Mouse (Mus musculus) cerebellum, postnatal 36 days (tissue): Measurements from ENCODE around the gene G6pc2.

ENCODE experiments used
- DNase-seq, 2 experiments: peaks; one replicate each; pipeline ENCODE4 v3.0.0; 2021 to 2022; ENCODE audit warnings: mixed read lengths in 2 of 2

The G6pc2 gene

DNA sequence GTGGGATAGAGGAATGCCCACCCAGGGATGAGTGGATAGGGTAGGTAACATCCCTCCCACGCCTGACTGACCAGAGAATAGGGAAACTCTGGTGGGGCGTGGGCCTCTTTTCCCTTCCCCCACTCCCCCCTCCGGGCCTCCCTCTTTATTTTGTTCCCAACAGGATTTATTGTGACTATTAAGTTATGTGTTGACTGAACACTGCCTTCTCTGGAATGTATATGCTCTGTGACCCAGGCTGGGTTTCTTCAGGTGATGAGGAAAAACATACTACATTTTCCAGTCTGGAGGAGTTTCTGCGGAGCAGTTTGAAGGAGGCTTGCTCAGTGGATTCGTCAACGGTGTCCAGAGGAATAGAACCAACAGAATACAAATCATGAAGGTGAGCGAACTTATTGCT lies at the start of gene G6pc2:
G6pc2 (plus strand) TSS at position 301 of the 400 bp plus-strand sequence.
- DNase-seq = no peak

DNA sequence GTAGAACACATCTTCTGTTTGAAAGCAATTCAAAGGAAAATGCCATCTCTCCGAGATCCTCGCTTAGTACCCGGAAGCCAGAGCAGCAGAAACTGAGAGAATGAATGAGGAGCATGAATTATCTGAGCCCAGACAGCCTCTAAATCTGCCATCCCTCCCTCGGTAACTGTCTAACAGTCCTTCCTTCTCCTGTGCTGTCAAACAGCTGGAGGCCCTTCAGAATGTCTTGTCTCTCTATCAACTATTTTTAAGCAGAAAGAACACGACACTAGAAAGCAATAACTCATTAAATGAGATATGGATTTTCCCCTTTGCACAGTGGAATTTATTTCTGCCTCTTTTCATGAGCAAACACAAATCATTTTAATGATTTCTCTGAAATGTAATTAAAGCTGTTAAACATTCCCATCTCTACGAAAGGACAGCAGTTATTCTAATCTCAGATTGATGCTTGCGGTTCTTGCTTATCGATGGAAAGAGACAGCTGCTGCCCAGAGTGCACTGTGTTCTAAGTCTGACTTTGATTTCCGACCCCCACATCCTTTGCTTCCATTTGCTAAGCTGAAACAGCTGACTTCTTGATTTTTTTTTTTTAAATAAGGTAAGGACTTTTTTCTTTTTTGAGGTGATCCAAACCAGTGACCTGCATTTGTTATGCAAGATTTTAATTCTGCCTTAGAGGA lies 40.3 kb upstream of the G6pc2 start:
- DNase-seq = no peak

DNA sequence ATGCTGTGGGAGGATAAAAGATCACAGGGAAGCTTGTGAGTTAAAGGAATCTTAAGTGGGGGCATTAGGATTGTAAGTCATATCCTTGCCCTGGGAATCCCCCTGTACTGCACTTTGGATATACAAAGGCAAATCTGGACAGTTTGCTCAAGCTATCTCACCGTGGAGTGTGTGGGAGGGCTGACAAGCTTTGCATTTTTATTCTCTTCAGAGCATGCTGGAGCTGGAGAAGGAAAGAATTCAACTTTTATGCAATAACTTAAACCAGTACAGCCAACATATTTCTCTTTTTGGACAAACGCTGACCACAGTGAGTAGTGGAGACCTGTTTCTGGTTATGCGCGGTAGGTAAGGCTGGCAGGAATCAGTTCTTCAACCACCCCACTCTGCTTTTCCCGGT lies 35.6 kb upstream of the G6pc2 start:
- no peak for DNase-seq

DNA sequence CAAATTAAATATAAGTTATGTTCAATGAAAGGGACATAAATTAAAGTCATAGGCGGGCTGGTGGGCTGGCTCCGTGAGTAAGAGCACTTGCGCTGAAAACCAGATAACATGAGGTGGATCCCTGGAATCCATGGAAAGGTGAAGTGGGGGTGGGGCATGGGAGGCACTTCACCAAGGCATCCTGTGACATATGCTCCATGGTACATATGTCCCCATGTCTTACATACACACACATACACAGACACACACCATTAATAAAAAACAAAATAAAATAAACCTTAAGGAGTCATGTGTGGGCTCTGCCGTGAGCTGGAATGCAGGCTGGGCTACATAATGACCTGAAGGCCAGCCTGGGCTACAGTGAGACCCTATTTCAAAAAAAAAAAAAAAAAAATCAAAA lies 31.2 kb upstream of the G6pc2 start:
- no peak for DNase-seq

DNA sequence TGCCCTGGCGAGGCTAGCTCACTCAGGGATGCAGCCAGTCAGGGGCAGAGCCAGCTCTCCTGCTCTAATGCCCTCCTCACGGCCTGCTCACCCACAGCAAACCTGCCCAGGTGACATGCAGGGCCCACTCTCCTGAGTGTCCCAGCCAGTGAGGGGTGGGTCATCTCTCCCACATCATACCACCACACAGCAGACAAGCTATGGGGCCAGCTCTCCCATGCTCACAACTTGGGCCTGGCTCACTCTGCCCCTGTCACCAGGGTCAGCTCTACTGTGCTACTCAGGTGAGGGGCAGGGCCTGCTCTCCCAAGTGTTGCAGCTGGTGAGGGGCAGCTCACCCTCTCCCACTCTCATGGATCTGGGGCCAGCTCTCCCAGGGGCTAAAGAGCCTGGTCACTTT lies 22.9 kb upstream of the G6pc2 start:
- DNase-seq = no peak

DNA sequence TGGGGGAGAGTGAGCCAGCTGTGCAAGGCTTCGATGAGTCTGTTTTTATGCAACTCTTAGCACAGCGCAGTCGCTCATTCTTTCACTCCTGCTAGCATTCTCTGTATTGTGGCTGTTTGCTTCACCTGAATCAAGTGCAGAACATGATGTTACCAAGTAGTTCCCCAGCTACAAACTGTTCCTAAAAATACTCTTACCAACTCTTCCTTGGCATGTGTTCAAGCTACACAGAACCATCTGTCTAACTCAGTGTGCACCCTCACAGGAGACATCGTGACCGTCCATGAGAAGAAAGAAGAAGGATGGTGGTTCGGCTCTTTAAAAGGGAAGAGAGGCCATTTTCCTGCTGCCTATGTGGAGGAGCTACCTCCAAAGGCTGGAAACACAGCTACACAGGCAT lies 22.1 kb upstream of the G6pc2 start:
- DNase-seq = no peak

DNA sequence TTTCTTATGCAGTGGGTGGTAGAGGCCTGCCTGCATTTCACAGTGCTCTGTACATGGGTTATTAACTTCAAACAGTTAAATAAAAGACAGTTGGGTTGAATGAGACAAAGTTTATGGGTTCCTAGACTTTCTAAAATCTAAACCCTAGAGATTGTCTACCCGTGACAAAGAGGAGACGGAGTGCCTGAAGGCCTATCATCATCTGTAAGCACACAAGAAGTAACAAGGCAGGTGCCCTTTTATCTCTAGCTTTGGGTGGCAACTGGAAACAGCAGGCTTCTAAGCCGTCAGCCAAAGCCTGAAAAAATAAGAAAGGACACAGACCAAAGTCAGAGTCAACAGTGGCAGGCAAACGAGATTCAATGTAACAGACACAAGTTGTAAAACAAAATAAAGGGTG lies 21.7 kb upstream of the G6pc2 start:
- DNase-seq = no peak

DNA sequence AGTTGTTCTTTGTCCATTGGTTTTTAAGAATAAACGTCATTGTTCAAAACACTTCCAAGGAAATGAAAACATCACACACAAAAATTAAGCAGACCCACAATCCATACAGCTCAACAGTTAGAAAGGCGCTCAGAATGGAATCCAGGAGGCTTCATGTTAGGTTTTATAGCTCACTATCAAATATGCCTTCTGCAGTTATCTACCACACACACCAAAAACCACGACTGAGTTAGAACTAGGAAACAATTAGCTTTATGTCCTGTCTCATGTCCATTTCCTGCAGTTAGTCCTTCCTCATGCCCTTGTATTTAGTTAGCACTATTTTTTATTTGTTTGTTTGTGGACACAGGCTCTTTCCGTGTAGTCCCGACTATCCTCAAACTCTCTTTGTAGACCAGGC lies 19.8 kb upstream of the G6pc2 start:
- DNase-seq = no peak

DNA sequence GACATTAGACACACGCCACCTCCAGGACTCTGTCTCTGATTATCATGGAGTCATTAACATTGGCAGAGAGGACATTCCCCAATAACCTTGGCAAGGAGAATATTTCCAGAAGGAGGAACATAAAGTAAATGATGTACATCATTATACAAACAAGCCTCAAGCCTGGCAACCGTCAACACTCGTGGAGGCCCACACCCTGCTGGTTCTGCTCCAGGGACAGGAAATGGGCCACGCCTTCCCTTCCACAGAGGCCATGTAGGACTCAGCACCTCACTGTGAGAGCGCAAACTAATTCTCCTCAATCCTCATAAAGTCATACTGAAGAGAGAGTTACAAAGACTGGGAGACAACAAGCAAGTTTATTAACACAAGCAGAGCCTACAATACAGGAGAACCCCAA lies 17.3 kb upstream of the G6pc2 start:
- no peak for DNase-seq

DNA sequence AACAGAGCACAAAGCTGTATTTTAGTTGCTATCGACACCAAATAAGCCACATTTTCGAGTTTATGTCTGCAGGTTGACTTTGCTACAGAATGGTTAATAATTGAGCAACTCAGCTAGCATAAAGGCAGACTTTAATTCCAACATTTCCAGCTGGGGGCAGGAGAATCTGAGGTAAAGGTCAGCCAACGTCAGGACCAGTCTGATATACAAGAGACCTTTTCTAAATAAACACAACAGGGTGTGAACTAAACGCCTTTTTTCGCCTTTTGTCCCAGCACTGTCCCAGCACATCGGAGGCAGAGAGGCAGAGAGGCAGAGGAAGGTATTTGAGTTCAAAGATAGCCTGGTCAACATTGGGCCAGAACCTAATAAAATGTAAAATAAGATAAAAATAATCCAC lies 5.7 kb upstream of the G6pc2 start:
- DNase-seq = no peak

DNA sequence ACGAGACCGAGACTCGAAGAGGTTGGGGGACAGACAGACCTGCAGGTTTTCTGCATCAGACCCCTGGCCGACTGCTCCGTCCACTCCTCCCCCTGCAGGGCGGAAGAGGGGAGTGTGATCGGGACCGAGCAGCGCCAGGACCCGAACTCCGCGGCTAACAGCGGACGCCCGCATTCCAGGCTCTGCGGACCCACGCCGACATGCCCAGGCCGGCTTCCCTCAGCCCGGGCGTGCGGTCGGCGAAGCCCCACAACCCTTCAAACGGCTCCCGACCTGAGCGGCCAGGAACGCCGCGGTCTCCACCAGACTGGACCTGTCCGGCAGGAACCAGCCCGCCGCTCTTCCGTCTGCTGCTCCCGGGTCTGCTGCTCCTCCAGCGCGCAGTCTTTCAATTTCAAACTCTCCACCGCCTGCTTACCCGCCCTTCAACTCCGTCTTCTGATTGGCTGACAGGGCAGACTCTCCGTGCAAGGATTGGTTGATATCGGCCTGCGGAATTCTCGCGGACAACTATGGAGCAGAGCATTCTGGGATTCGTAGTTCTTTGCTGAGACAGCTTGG lies 5.0 kb upstream of the G6pc2 start, which contains the start of gene Spc25:
Spc25 (minus strand) TSS at position 404 of the 561 bp plus-strand sequence.
- peak; percentile 84 to 87 for DNase-seq

DNA sequence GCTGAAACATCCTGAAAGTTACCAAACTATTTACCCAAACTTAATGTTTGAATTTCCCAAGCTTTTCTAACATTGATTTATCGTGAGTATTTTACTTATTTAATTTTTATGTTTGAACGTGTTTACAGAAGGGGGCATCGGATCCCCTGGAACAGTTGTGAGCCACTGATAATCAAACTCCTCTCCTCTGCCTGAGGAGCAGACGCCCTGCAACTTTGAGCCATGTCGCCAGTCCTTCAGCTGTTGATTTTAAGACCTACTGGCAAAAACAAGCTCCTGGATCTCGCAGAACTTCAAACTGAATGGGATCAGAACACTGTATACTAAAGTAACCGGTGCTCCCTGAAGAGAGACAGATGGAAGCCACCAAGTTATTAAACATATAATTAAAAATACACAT lies 4.3 kb upstream of the G6pc2 start:
- no peak for DNase-seq

DNA sequence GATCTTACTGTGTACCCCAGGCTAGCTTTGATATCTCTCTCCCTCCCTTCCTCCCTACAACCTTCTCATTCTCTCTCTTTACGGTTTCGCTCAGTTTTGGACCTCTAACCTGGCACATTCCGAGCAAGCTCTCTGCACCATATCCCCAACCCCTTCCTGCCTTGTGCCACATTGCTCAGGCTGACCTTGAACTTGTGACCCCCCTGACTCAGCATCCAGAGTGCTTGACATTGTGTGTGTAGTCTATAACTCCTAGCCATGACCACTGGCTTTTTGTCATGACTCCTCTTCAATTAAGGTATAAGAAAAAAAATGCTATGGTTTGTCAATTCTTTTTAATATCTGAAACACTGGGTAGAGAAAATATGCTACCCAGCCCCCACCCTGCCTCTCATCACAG lies 1.2 kb upstream of the G6pc2 start:
- DNase-seq = no peak

DNA sequence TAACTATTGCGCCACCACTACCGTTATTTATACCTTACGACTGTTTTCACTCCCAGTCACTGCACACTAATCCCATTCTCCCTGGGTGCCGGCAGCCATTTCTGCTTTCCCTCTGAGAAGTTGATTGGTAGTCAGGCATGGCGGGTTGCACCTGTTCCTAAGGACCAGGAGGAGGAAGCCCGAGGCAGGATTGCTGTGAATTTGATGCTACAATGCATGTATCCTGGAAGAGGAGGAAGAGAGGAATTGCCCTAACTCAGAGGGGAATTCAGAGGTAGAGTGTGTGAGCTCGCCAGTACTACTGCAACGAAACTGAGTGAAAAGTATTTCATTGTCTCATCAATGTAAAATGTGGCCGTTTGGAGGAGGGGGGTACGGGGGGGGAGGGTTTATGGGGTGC lies 1.8 kb downstream of the G6pc2 start:
- DNase-seq = no peak

DNA sequence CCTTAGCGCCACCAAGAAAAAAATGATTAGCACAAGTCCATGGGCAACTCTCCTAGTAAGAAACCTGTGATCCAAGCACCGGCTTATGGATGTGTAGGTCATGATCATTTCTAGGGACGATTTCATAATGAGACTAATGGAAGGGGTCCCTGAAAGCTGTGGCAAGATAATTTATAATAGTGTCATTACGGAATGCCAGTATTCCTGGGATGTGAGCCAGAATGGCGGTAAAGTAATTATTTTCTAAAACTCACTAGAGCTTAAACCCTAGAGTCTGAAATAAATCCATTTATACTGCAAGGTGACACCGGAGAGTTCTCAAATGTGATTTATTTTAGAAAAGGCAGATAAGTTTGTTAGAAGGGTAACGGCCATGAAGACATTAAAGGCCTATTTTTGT lies 4.4 kb downstream of the G6pc2 start:
- no peak for DNase-seq

DNA sequence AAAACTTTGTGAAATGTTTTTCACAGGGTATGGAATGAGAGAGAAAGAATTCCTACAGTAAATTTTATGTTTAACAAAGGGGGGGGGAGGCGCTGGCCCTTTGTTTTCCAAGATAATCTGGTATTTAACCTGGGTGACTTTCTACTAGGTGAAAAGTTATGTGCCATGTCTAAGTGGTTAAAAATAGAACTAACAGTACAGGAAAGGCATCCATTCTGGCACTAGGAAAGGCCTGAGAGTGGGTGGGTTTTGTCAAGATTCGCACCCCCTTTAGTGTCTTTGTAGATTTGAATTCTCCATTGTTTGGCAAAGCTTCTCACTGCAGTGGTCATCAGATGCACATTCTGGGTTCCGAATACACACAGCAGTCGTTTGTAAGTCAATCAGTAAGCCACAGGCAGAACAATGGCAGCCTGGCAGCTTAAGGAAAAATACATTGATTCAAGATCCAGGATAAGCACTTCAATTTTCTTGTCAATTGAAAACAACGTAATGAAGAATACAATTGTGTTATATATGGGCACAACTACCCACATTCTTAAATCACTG lies 11.1 kb downstream of the G6pc2 start:
- no peak for DNase-seq

DNA sequence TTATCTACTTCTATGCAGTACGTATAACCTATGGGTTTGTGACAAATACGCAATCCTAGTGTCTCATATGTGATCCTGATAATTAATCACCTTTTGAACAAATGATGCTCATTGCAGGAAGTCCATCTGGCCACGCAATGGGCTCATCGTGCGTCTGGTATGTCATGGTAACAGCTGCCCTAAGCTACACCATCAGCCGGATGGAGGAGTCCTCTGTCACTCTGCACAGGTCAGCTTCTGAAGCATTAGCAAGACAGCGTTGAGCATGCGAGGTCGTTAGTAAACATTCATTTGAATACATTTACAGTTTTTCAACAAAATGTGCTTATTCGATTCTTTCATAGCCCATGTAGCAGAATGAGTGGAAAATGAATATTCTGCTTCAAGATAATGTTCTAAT lies 11.9 kb downstream of the G6pc2 start:
- no peak for DNase-seq

DNA sequence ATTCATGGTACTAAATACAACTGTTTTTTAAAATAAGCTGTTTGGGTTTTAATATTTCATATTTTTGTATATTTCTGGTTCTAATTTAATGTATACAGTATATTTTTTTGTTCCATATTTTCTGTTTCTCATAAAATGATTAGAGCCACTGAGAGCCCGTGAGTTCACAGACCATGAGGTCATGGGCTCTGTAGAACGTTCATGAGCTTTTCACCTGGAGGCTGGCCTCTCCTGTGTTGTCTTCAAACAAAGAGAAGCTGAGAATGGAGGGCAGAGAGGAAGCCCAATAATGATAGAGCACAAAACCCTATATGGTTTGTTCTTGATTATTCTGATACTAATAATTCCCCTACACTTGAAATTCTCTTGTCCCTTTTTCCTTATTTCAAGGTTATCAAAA lies 13.9 kb downstream of the G6pc2 start:
- DNase-seq = no peak

DNA sequence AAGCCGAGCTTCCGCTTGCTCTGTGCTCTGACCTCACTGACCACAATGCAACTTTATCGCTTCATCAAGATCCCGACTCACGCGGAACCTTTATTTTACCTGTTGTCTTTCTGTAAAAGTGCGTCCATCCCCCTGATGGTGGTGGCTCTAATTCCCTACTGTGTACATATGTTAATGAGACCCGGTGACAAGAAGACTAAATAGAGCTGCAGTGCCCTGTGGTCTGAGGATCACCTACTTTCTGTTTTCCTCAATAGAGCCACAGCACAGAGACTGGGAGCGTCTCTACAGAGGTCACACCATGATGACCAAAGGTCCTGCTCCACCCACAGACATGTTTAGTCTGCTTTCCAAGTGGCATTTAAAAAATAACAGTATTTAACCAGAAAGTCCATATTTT lies 16.0 kb downstream of the G6pc2 start:
- no peak for DNase-seq

DNA sequence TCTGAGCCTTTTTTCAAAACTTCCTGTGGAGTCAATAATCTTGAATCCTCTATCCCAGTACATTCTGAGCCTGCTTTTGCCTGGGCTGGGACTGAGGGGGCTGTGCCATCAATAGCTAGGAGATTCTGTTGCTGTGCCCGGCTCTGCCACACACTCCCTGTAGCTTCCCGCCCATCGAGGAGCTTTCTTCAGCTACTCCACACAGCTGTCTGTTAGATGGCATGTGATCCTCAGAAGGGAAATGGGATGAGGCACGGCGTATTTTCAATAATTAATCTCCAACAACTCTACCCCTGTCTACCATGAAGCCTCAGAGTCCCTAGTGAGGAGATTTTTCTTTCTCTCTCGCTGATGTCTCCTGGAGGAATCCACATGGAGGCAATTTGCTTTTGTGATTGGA lies 17.8 kb downstream of the G6pc2 start:
- DNase-seq = no peak

DNA sequence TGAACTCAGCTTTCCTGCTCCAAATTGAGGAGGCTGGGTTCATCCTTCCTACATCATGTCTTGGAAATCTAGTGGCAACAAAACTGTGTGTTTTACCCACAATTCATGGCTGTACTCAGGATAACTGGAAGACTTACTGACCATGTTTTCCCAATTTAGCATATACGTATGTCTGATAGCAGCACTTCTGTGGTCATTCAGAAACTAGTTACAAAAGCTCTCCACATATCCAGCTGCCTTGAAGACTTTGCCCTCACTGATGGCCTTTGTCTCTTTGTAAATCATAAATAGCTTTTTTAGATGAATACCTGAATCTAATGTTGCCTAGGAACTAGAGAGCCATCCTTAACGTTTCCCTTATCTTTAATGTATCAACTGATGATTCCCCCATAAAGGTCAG lies 19.3 kb downstream of the G6pc2 start:
- DNase-seq = no peak

DNA sequence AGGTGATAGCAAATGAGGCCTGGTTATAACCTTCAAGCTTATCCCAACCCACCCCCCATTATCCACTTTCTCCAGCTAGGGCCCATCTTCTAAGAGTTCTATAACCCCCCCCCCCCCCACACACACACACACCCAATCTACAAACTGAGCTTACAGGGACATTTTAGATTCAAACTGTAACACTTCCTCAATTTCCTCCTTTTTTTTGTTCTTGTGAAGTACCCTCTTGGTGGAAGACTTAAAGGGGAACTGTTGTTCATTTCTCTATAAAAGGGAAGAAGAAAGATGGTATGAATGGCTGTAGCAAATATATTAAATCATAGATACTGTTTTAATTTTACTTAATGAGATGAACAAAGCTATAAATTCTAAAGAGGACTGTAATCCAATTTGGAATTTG lies 21.2 kb downstream of the G6pc2 start:
- no peak for DNase-seq

DNA sequence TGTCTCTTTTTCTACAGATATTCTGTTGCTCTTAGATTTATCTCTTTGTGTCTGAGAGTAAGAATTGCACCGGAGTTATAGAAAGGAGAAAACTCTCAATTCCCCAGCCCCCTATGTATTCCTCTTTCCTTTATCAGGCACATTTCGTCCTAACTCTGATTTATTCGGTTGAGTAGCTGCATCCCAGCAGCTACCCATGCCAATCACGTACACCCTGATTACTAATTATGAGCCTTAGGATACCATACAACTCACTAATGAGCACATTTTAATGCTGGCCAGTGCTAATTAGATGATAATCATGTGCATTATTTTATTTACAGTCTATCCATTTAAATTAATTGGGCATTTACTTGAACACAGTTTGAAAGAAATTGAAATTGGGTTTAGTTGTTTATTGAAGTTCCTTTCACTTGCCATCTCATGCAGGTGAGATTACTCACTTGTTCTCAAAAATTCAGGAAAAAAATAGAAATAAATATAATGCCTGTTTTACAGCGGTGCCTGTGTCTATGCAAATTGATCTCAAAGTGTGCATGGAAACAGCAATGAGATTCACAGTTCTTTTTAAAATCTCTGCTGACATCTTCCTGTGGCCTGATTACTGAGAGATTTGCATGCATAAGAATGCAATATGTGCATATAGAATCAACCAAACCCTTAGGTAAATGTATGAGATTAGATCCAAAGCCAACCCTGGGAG lies 24.3 kb downstream of the G6pc2 start:
- DNase-seq = no peak

DNA sequence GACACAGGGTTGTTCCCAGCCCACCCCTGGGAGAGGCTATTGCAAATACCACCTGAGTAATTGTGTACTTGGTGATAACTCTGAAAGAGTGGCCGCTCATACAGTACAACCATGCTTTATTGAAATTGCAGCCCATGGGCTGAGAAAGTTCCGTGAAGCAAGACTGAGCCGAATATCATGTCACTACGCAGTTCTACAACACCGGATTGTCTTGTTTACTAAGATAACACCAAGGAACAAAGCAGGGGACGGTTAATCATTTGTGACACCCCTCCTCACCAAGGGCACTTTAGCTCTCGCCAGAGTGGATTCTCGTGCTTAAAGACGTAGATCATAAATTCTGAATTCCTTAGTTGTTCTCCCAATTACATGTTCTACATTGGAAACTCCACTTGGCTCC lies 28.4 kb downstream of the G6pc2 start:
- DNase-seq = no peak
